Mouse (Mus musculus): ENCODE measurements around the gene Chd4. TPM values are rescaled to one million over a fixed set of nuclear protein-coding genes. Genes with fewer than 3 reads are reported as not detected.

The Chd4 gene
- polyA plus RNA-seq, 1 experiment from 2014 or later = 133 TPM

DNA sequence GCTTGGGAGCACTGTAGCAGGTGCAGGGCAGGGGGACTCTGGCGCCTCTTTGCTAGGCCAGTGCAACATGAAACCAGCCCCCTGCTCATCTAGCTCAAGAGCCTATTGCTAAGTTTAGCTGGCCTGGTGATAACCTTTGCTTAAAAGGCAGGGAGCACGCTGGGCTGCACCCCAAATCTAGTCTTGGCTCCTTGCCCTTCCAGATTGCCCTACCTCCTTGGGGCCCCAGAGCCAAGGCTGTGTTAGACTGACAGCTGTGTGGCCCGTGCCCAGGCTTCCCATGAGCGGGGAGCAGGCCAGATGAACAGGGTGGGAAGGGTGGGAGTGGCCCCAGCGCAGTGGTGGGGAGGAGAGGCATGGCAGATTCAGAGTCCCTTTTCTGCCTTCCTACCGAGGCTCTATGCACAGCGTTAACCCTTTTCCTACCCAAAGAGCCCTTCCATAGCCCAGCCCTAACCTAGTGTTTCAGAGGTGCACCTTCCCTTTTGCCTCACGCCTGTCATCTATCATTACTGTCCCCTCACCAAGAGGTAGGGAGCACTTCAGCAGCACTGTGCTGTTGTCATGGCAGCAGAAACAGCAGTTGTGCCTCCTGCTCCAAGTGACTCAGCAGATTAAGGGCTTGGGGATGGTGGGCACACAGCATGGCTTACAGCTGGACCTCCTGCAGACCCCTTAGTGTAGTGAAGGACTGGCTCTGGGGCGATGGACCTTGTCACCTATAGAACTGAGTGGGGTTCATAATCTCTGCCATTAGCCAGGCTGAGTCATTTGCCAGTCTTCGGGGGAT lies 71.3 kb downstream of the Chd4 start:
- peaks cover 52% of the 10 kb centered on the region for H3K36me3 ChIP-seq
- peak overlapping the region; percentile 95 for H3K27ac ChIP-seq
- 0 out of 2 replicates have a peak, but pooled peaks have one; percentile 2 for ATAC-seq (ENCODE audit: low FRiP score)
- peak overlapping the region; percentile 96 for H3K4me2 ChIP-seq (replicated peaks)
- WGBS = 15% methylated on average over 10 of the region's 10 CpGs
- peak overlapping the region; percentile 98 for H3K9ac ChIP-seq
- H3K9me3 ChIP-seq (replicated peaks) = no peaks in the 10 kb centered on the region
- no peaks in the 10 kb centered on the region for H3K27me3 ChIP-seq
- H3K4me1 ChIP-seq = peaks cover 30% of the 10 kb centered on the region
- H3K4me3 ChIP-seq = peak overlapping the region; percentile 92; the same call in 1 of the 2 replicates

DNA sequence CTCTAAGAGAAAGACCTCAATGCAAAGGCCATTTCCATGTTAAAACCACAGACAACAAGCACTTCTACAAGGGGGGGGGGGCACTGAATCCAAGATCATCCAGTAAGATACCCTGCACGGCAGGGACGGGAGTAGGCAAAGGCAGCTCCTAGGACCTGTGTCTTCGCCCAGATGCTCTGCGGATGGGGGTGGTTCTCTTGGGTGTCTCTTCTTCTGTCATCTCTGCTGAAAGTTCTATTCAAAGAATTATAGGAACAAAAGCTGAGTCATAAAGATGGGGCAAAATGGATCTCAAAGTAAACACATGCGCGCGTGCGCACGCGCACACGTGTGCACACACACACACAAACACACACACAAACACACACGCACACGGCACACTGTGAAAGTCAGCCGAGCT lies 72.3 kb downstream of the Chd4 start:
- H3K9ac ChIP-seq = no peak overlapping the region
- H3K27me3 ChIP-seq = no peaks in the 10 kb centered on the region
- H3K36me3 ChIP-seq = peaks cover 60% of the 10 kb centered on the region
- 97% methylated on average over 14 of the region's 14 CpGs for WGBS
- no peak overlapping the region for H3K4me3 ChIP-seq
- peaks cover 30% of the 10 kb centered on the region for H3K4me1 ChIP-seq
- H3K27ac ChIP-seq = no peak overlapping the region
- H3K4me2 ChIP-seq (replicated peaks) = no peak overlapping the region
- ATAC-seq (ENCODE audit: low FRiP score) = no peak
- H3K9me3 ChIP-seq (replicated peaks) = no peaks in the 10 kb centered on the region

DNA sequence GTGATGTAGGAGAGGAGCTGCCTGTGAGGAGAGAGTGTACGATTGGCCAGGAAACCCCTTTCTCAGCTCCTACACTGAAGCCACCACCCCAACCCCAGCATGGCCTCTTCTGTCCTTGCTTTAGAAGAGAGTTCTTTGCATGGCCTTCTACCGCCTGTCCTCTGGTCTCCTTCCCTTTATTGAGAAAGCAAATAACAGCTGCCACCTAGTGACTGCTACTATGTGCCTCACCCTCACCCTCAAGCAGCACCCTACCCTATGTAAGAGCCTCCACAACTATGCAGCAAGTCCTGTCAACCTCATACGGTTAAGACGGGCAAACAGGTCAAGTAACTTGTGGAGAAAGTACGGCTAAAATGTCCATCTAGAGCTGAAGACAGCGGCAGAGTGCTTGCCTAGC lies 74.4 kb downstream of the Chd4 start:
- H3K4me3 ChIP-seq = no peak overlapping the region
- no peak overlapping the region for H3K9ac ChIP-seq
- no peak overlapping the region for H3K4me2 ChIP-seq (replicated peaks)
- peaks cover 73% of the 10 kb centered on the region for H3K36me3 ChIP-seq
- 82% methylated on average over 6 of the region's 6 CpGs for WGBS
- no peak overlapping the region for H3K27ac ChIP-seq
- H3K4me1 ChIP-seq = peaks cover 20% of the 10 kb centered on the region
- no peak for ATAC-seq (ENCODE audit: low FRiP score)
- no peaks in the 10 kb centered on the region for H3K27me3 ChIP-seq
- no peaks in the 10 kb centered on the region for H3K9me3 ChIP-seq (replicated peaks)

DNA sequence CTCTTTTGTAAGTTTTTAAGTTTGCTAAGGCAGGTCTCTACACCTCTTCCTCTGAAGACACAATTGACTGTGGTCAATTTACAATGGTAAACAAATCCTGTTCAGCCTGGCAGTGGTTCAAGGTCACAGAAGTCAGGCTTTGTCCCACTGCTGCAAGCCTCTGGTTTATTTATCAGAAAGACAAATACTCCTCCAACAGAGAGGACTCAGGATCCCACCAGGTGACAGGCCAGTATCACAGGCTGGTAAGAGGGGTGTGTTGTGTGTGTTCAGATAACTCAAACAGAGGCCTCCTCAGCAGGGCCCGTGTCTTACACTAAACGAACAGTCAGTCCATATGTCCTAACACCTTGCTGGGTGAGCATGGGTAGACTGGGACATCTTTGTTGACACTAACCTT lies 76.7 kb downstream of the Chd4 start:
- no peak overlapping the region for H3K4me2 ChIP-seq (replicated peaks)
- H3K36me3 ChIP-seq = peaks cover 96% of the 10 kb centered on the region
- peaks cover 3% of the 10 kb centered on the region for H3K4me1 ChIP-seq
- H3K4me3 ChIP-seq = no peak overlapping the region
- no peak for ATAC-seq (ENCODE audit: low FRiP score)
- no peaks in the 10 kb centered on the region for H3K9me3 ChIP-seq (replicated peaks)
- no peak overlapping the region for H3K9ac ChIP-seq
- 95% methylated on average over 2 of the region's 2 CpGs for WGBS
- no peaks in the 10 kb centered on the region for H3K27me3 ChIP-seq
- H3K27ac ChIP-seq = no peak overlapping the region

DNA sequence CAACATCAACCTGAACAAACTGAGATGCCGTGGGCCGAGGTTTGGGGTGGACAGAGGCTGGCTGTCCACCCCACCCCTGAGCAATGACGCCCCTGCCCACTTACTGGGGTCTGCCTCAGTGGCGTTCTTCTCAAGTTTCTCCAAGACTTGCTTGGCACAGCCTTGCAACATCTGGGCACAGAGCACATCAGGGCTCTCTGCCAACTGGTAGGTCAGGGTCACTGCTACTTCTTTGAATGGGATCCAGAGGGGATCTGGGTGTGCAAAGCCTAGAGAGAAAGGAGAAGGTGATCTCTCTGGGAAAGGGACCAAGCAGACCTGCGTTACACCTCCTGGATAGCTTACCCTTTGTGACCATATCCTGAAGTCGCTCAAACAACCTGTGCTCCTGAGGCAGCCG lies 77.5 kb downstream of the Chd4 start:
- WGBS = 97% methylated on average over 7 of the region's 7 CpGs
- no peaks in the 10 kb centered on the region for H3K27me3 ChIP-seq
- no peaks in the 10 kb centered on the region for H3K4me1 ChIP-seq
- ATAC-seq (ENCODE audit: low FRiP score) = no peak
- no peak overlapping the region for H3K4me3 ChIP-seq
- H3K9me3 ChIP-seq (replicated peaks) = no peaks in the 10 kb centered on the region
- H3K4me2 ChIP-seq (replicated peaks) = no peak overlapping the region
- H3K36me3 ChIP-seq = peaks cover 100% of the 10 kb centered on the region
- no peak overlapping the region for H3K9ac ChIP-seq
- no peak overlapping the region for H3K27ac ChIP-seq

DNA sequence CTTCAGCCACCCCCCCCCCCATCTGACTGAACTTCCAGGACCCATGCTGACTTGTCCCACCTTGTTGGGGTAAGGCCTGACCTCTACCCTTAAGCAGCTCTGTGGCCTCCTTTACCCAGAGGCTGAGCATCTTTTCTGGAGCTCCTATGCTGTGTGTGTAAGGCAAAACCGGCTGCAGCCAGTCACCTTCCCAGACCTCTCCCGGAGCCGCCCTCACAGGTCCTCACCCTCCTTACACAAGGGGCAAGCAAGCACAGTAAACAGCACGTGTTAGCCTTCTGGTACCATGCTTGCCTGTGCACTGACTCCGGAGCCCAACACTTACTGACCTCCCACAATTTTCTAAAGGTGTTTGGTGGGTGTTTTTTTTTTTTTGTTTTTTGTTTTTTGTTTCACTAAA lies 79.7 kb downstream of the Chd4 start:
- Histone ChIP-seq H3K4me1 (no peaks in the 10 kb centered on the region), H3K9me3 (replicated peaks) (no peaks in the 10 kb centered on the region), H3K4me3 (no peak overlapping the region), H3K27ac (no peak overlapping the region), H3K36me3 (peaks cover 97% of the 10 kb centered on the region), H3K27me3 (no peaks in the 10 kb centered on the region), H3K4me2 (replicated peaks) (no peak overlapping the region), H3K9ac (no peak overlapping the region)
- ATAC-seq (ENCODE audit: low FRiP score) = no peak
- WGBS = 96% methylated on average over 5 of the region's 5 CpGs

DNA sequence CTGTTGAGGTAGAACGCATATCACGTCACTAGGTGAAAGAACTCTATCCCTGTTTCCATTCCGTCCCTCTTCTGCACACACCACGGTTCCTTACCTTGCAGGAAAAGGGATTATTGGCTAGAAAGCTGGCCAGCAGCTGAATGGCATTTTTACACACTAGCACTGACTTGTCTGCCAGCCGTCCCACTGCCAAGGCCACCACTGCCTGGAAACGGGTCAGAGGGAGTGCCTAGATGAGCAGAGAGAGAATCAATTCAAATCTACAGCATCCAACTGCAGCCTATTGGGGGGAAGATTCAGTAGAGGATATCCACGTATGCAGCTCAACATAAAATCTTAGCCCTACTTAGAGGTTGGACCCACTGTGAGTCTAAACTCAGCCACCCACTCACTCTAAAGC lies 83.8 kb downstream of the Chd4 start:
- 93% methylated on average over 7 of the region's 7 CpGs for WGBS
- no peak overlapping the region for H3K27ac ChIP-seq
- H3K4me3 ChIP-seq = no peak overlapping the region
- H3K9ac ChIP-seq = no peak overlapping the region
- no peak for ATAC-seq (ENCODE audit: low FRiP score)
- peaks cover 96% of the 10 kb centered on the region for H3K36me3 ChIP-seq
- H3K4me1 ChIP-seq = no peaks in the 10 kb centered on the region
- H3K9me3 ChIP-seq (replicated peaks) = no peaks in the 10 kb centered on the region
- no peak overlapping the region for H3K4me2 ChIP-seq (replicated peaks)
- no peaks in the 10 kb centered on the region for H3K27me3 ChIP-seq

Small RNA genes lying within 50 kb of the gene (microRNA-seq; reads per million reads assigned to microRNA genes)
- 0.81 reads per million for gene Mir7045

Other genes with a start within 250 kb of the Chd4 start
- gene P3h3, start 238.2 kb upstream of the Chd4 start, polyA plus RNA-seq (2016; fragmentation: Nextera tagmentation; extraction: Ambion mirVana) = 34.5 and 39.6 TPM in 2 replicates
- gene Gpr162, start 232.0 kb upstream of the Chd4 start, polyA plus RNA-seq (2016; fragmentation: Nextera tagmentation; extraction: Ambion mirVana) = 11.3 and 12.7 TPM in 2 replicates
- gene Cd4, start 207.8 kb upstream of the Chd4 start, polyA plus RNA-seq (2016; fragmentation: Nextera tagmentation; extraction: Ambion mirVana) = 0.06 TPM in 1 of 2 replicates, not detected in the other
- 1.9 and 2.1 TPM in 2 replicates for gene Lag3, start 184.3 kb upstream of the Chd4 start, polyA plus RNA-seq (2016; fragmentation: Nextera tagmentation; extraction: Ambion mirVana)
- gene Ptms, start 175.9 kb upstream of the Chd4 start, polyA plus RNA-seq (2016; fragmentation: Nextera tagmentation; extraction: Ambion mirVana) = 637 and 707 TPM in 2 replicates
- gene Mlf2, start 164.6 kb upstream of the Chd4 start, polyA plus RNA-seq (2016; fragmentation: Nextera tagmentation; extraction: Ambion mirVana) = 462 and 488 TPM in 2 replicates
- gene Cops7a, start 130.4 kb upstream of the Chd4 start, polyA plus RNA-seq (2016; fragmentation: Nextera tagmentation; extraction: Ambion mirVana) = 99.5 and 101 TPM in 2 replicates
- 8.6 and 8.9 TPM in 2 replicates for gene Pianp, start 99.3 kb upstream of the Chd4 start, polyA plus RNA-seq (2016; fragmentation: Nextera tagmentation; extraction: Ambion mirVana)
- 21.6 and 22.3 TPM in 2 replicates for gene Zfp384, start 86.8 kb upstream of the Chd4 start, polyA plus RNA-seq (2016; fragmentation: Nextera tagmentation; extraction: Ambion mirVana)
- 151 and 159 TPM in 2 replicates for gene Ing4, start 56.2 kb upstream of the Chd4 start, polyA plus RNA-seq (2016; fragmentation: Nextera tagmentation; extraction: Ambion mirVana)
- 16.0 and 18.3 TPM in 2 replicates for gene Acrbp, start 46.3 kb upstream of the Chd4 start, polyA plus RNA-seq (2016; fragmentation: Nextera tagmentation; extraction: Ambion mirVana)
- gene Lpar5, start 28.1 kb upstream of the Chd4 start, polyA plus RNA-seq (2016; fragmentation: Nextera tagmentation; extraction: Ambion mirVana) = 0.33 and 0.40 TPM in 2 replicates
- gene Nop2, start 35.9 kb downstream of the Chd4 start, polyA plus RNA-seq (2016; fragmentation: Nextera tagmentation; extraction: Ambion mirVana) = 48.1 and 54.2 TPM in 2 replicates
- gene Iffo1, start 49.3 kb downstream of the Chd4 start, polyA plus RNA-seq (2016; fragmentation: Nextera tagmentation; extraction: Ambion mirVana) = 19.2 and 21.3 TPM in 2 replicates
- gene Gapdh, start 70.5 kb downstream of the Chd4 start, polyA plus RNA-seq (2016; fragmentation: Nextera tagmentation; extraction: Ambion mirVana) = 1,498 and 1,567 TPM in 2 replicates
- 140 and 142 TPM in 2 replicates for gene Ncapd2, start 95.7 kb downstream of the Chd4 start, polyA plus RNA-seq (2016; fragmentation: Nextera tagmentation; extraction: Ambion mirVana)
- 163 and 165 TPM in 2 replicates for gene Mrpl51, start 95.8 kb downstream of the Chd4 start, polyA plus RNA-seq (2016; fragmentation: Nextera tagmentation; extraction: Ambion mirVana)
- gene Vamp1, start 119.6 kb downstream of the Chd4 start, polyA plus RNA-seq (2016; fragmentation: Nextera tagmentation; extraction: Ambion mirVana) = 5.9 and 6.0 TPM in 2 replicates
- 2.5 and 2.9 TPM in 2 replicates for gene Tapbpl, start 135.9 kb downstream of the Chd4 start, polyA plus RNA-seq (2016; fragmentation: Nextera tagmentation; extraction: Ambion mirVana)
- 1.6 and 1.9 TPM in 2 replicates for gene Cd27, start 141.0 kb downstream of the Chd4 start, polyA plus RNA-seq (2016; fragmentation: Nextera tagmentation; extraction: Ambion mirVana)
- 0.16 TPM in 1 of 2 replicates, not detected in the other for gene Tuba3a, start 190.1 kb downstream of the Chd4 start, polyA plus RNA-seq (2016; fragmentation: Nextera tagmentation; extraction: Ambion mirVana)
- 19.6 and 20.6 TPM in 2 replicates for gene Ltbr, start 217.9 kb downstream of the Chd4 start, polyA plus RNA-seq (2016; fragmentation: Nextera tagmentation; extraction: Ambion mirVana)
- 0.48 and 0.49 TPM in 2 replicates for gene Scnn1a, start 224.7 kb downstream of the Chd4 start, polyA plus RNA-seq (2016; fragmentation: Nextera tagmentation; extraction: Ambion mirVana)